Mouse (Mus musculus) liver, embryonic 14.5 days (tissue): Measurements from ENCODE around the gene Gipc1. TPM values are rescaled to one million over a fixed set of nuclear protein-coding genes. Genes with fewer than 3 reads are reported as not detected.

Experiments
- ATAC-seq: fragments of 200-750 bp; cut with Nextera tagmentation; 2 replicates; pipeline ENCODE4 v1.8.0; 2017; ENCODE audit warnings: moderate number of reproducible peaks, mild to moderate bottlenecking, moderate library complexity; ENCODE audit not compliant: insufficient read depth
- DNase-seq, 3 experiments: peaks; one replicate each; pipeline ENCODE4 v3.0.0-alpha.2; 2012 to 2013; ENCODE audit warnings: low read depth in 3 of 3, low spot score in 3 of 3
- H3K27ac ChIP-seq: fragments of 300-500 bp; sonication (generic); 2 replicates; pipeline ENCODE4 v1.5.1; 2014; ENCODE audit warnings: moderate library complexity, mild to moderate bottlenecking, control low read depth, inconsistent platforms
- H3K27me3 ChIP-seq: fragments of 300-500 bp; sonication (generic); 2 replicates; pipeline ENCODE4 v1.6.1; 2014; ENCODE audit warnings: mild to moderate bottlenecking, low read length, moderate library complexity; ENCODE audit not compliant: control insufficient read depth, insufficient read depth
- H3K36me3 ChIP-seq: fragments of 300-500 bp; sonication (generic); replicated peaks from 2 replicates; pipeline ENCODE4 v1.6.1; 2014; ENCODE audit warnings: low read depth; ENCODE audit not compliant: control insufficient read depth, insufficient read depth
- H3K4me1 ChIP-seq, 2 experiments: fragments of 200-500 bp in 1 of 2; fragments of 300-500 bp in 1 of 2; sonication (generic) in 1 of 2; replicated peaks; 2 replicates each; pipeline ENCODE4 v1.6.1; 2012 to 2014; ENCODE audit warnings: antibody characterized with exemption in 1 of 2, inconsistent platforms in 1 of 2, low read length in 1 of 2; ENCODE audit not compliant: control insufficient read depth in 2 of 2, insufficient read depth in 2 of 2
- H3K4me2 ChIP-seq: fragments of 300-500 bp; sonication (generic); 2 replicates; pipeline ENCODE4 v1.6.1; 2014; ENCODE audit warnings: low read depth, mild to moderate bottlenecking, control low read depth, moderate library complexity
- H3K4me3 ChIP-seq, 2 experiments: fragments of 200-500 bp in 1 of 2; fragments of 300-500 bp in 1 of 2; sonication (generic) in 1 of 2; 2 replicates each; pipeline ENCODE4 v1.5.1; 2012 to 2014; ENCODE audit warnings: low read depth in 2 of 2, low read length in 2 of 2, mild to moderate bottlenecking in 2 of 2, control low read depth in 1 of 2, inconsistent platforms in 1 of 2, moderate library complexity in 1 of 2; ENCODE audit not compliant: insufficient read depth in 1 of 2
- H3K9ac ChIP-seq: fragments of 300-500 bp; sonication (generic); replicated peaks from 2 replicates; pipeline ENCODE4 v1.6.1; 2014; ENCODE audit warnings: mild to moderate bottlenecking, control low read depth, moderate library complexity
- H3K9me3 ChIP-seq: fragments of 300-500 bp; sonication (generic); 2 replicates; pipeline ENCODE4 v1.6.1; 2016; ENCODE audit warnings: low read length, mixed read lengths; ENCODE audit not compliant: control insufficient read depth
- CTCF ChIP-seq: IDR thresholded peaks from 2 replicates; pipeline ENCODE4 v1.5.1; 2016; ENCODE audit warnings: antibody characterized with exemption, low read depth, control low read depth
- EP300 ChIP-seq: IDR thresholded peaks from 2 replicates; pipeline ENCODE4 v1.6.1; 2016; ENCODE audit warnings: antibody characterized with exemption, low read depth
- WGBS: fragments of 180-500 bp; shearing (Covaris S2); extraction: QIAGEN DNeasy Blood & Tissue Kit; methylation state at CpG from one replicate; pipeline ENCODE4 v1.1.7; 2014; ENCODE audit not compliant: insufficient replicate concordance; 5-methylcytosine and 5-hydroxymethylcytosine counted together
- polyA plus RNA-seq, 2 experiments: library from polyadenylated mRNA; depleted of rRNA in 1 of 2; stranded (reverse) in 1 of 2; unstranded in 1 of 2; fragments of >200 nt; fragmentation: Nextera tagmentation in 1 of 2; extraction: Ambion mirVana in 1 of 2; gene quantifications; 2 replicates each; pipeline versions ENCODE4 v1.2.1 to v1.2.3; 2012 to 2014

Gene Gipc1
- polyA plus RNA-seq, 2 experiments = 27.2 to 32.5 TPM

GRCm38 (mm10) chr8:83624739-83625138 is 27.7 kb upstream of the Gipc1 start:
- Histone ChIP-seq H3K36me3 (no peaks in the 10 kb centered on the region), H3K4me1 (peaks cover 36 to 41% of the 10 kb centered on the region in 2 experiments), H3K9me3 (no peaks in the 10 kb centered on the region), H3K4me2 (no peak overlapping the region), H3K27ac (no peak overlapping the region), H3K9ac (no peak overlapping the region), H3K27me3 (no peaks in the 10 kb centered on the region), H3K4me3 (no peak overlapping the region)
- 31% methylated on average over 3 of the region's 3 CpGs for WGBS
- ATAC-seq (no peak), DNase-seq (no peak)
- TF ChIP-seq EP300 = no peak
- TF ChIP-seq CTCF = peak; percentile 87

- Histone ChIP-seq H3K9me3 (no peaks in the 10 kb centered on the region), H3K9ac (no peak overlapping the region), H3K4me3 (no peak overlapping the region), H3K4me2 (peak overlapping the region; percentile 43), H3K27me3 (no peaks in the 10 kb centered on the region), H3K27ac (peak overlapping the region; percentile 35; the same call in 1 of the 2 replicates), H3K36me3 (no peaks in the 10 kb centered on the region), H3K4me1 (peaks cover 36 to 41% of the 10 kb centered on the region in 2 experiments)
- DNase-seq (peak in 2 of 3 experiments; percentile 40 to 70), ATAC-seq (peak; percentile 77)
- WGBS = 40% methylated on average over 6 of the region's 6 CpGs
- TF ChIP-seq EP300 = peak; percentile 91
- TF ChIP-seq CTCF = no peak
These were observed 26.7 kb upstream of the Gipc1 start for GRCm38 (mm10) chr8:83625676-83626299.

GRCm38 (mm10) chr8:83632083-83632707 is 20.3 kb upstream of the Gipc1 start:
- WGBS = 49% methylated on average over 7 of the region's 7 CpGs
- Histone ChIP-seq H3K27ac (peak overlapping the region; percentile 50), H3K27me3 (no peaks in the 10 kb centered on the region), H3K9me3 (no peaks in the 10 kb centered on the region), H3K9ac (no peak overlapping the region), H3K36me3 (no peaks in the 10 kb centered on the region), H3K4me3 (no peak overlapping the region), H3K4me2 (peak overlapping the region; percentile 13; the same call in 1 of the 2 replicates), H3K4me1 (peaks cover 11 to 12% of the 10 kb centered on the region in 2 experiments)
- 0 out of 2 replicates have a peak, but pooled peaks have one; percentile 3 for TF ChIP-seq CTCF
- peak; percentile 83 for TF ChIP-seq EP300
- ATAC-seq (peak; percentile 92), DNase-seq (no peak)

GRCm38 (mm10) chr8:83638856-83639255 is 13.6 kb upstream of the Gipc1 start:
- H3K4me3 ChIP-seq = no peak overlapping the region
- 55% methylated on average over 4 of the region's 4 CpGs for WGBS
- H3K27ac ChIP-seq = no peak overlapping the region
- no peaks in the 10 kb centered on the region; the same call in 1 of the 2 replicates for H3K27me3 ChIP-seq
- ATAC-seq = no peak
- no peaks in the 10 kb centered on the region for H3K4me1 ChIP-seq
- no peak for DNase-seq
- no peaks in the 10 kb centered on the region for H3K9me3 ChIP-seq
- TF ChIP-seq CTCF = no peak
- no peak for TF ChIP-seq EP300
- no peaks in the 10 kb centered on the region for H3K36me3 ChIP-seq
- H3K4me2 ChIP-seq = no peak overlapping the region
- no peak overlapping the region for H3K9ac ChIP-seq

- no peak overlapping the region for H3K27ac ChIP-seq
- no peaks in the 10 kb centered on the region for H3K4me1 ChIP-seq
- H3K4me3 ChIP-seq = no peak overlapping the region
- TF ChIP-seq EP300 = no peak
- no peak for TF ChIP-seq CTCF
- WGBS = 45% methylated on average over 5 of the region's 5 CpGs
- no peaks in the 10 kb centered on the region for H3K36me3 ChIP-seq
- no peak overlapping the region for H3K9ac ChIP-seq
- no peak for ATAC-seq
- no peak overlapping the region for H3K4me2 ChIP-seq
- no peaks in the 10 kb centered on the region for H3K9me3 ChIP-seq
- no peaks in the 10 kb centered on the region; the same call in 1 of the 2 replicates for H3K27me3 ChIP-seq
- no peak for DNase-seq
These were observed 12.8 kb upstream of the Gipc1 start for GRCm38 (mm10) chr8:83639649-83640048.
